Mouse (Mus musculus) thymus, adult 2 months (tissue): Measurements from ENCODE around the gene March4.

ENCODE experiments used
- CTCF ChIP-seq: fragments of 200-500 bp; IDR thresholded peaks from 2 replicates; pipeline ENCODE4 v1.5.1; 2012; ENCODE audit warnings: mild to moderate bottlenecking, control low read depth, low read length, moderate library complexity, borderline replicate concordance; ENCODE audit not compliant: control insufficient read depth, poor library complexity, insufficient read depth; ENCODE audit errors: extremely low read depth
- POLR2A ChIP-seq: fragments of 200-500 bp; IDR thresholded peaks from 2 replicates; pipeline ENCODE4 v1.6.1; 2012; ENCODE audit warnings: mild to moderate bottlenecking, low read length, control low read depth, moderate library complexity; ENCODE audit not compliant: control insufficient read depth, poor library complexity, insufficient read depth; ENCODE audit errors: extremely low read depth

DNA sequence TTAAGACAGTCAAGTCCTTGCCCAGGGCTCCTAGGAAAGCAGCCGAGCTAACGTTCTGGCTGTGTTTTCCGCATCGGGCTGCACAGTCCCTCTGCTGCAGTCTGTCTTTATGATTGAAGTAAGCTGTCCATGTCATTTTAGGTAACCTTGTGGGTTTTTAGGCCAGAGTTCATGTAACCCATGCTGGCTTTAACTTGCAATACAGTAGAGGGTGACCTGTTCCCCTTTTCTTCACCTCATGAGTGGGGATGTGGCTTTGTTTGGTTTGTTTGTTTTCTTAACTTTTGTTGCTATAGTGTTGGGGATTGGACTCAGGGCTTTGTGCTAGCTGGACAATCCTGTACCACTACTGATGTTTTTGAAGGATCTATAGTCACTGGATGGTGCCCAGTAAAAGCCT, 146.3 kb downstream of the March4 start:
- TF ChIP-seq POLR2A (no peak), CTCF (no peak)
